Mouse (Mus musculus): Measurements from ENCODE around the gene Nav2.

DNA sequence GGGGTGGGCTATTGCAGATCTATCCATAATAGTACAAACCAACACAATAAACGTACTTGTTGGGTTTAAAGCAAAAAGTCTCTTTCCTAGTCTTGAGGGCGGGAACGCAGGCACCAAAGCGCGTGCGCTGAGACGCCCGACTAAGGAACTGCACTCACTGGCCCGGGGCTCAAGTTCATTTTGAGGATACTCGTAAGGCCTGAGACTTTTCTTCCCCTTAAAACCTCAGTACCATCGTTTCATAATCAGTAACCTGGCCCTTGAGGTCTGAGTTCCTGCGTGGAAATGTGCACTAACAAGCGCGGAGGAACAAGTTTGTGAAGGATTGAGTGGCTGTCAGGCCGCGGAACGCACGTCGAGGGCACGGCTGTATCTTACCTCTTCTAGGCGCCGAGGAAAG is 727.5 kb downstream of the Nav2 start:
- TF ChIP-seq POLR2A (IDR thresholded peaks at IDR 0.05; ENCODE audit: extremely low read depth, insufficient read depth, low read length) (no peak), CTCF (IDR thresholded peaks at IDR 0.05; ENCODE audit: extremely low read depth, insufficient read depth, low read length) (no peak)

Measured in cortical plate, adult 2 months (tissue).